Mouse (Mus musculus) heart, embryonic 14.5 days (tissue): ENCODE data around the gene Kansl2. TPM values are rescaled to one million over a fixed set of nuclear protein-coding genes. Genes with fewer than 3 reads are reported as not detected.

Experiments
- ATAC-seq: fragments of 200-750 bp; cut with Nextera tagmentation; 2 replicates; pipeline ENCODE4 v1.8.0; 2017; ENCODE audit warnings: low read depth, moderate TSS enrichment; ENCODE audit not compliant: insufficient number of reproducible peaks, insufficient read depth, low FRiP score
- H3K27ac ChIP-seq, 2 experiments: fragments of 200-500 bp in 1 of 2; fragments of 300-500 bp in 1 of 2; sonication (generic) in 1 of 2; replicated peaks in 1 of 2; 2 replicates each; pipeline ENCODE4 v1.5.1; 2012 to 2014; ENCODE audit warnings: low read depth in 2 of 2, low read length in 2 of 2, control low read depth in 1 of 2, mild to moderate bottlenecking in 1 of 2, mixed read lengths in 1 of 2; ENCODE audit not compliant: control insufficient read depth in 1 of 2, insufficient read depth in 1 of 2
- H3K27me3 ChIP-seq: fragments of 300-500 bp; sonication (generic); 2 replicates; pipeline ENCODE4 v1.6.1; 2014; ENCODE audit warnings: mild to moderate bottlenecking, low read length, control low read depth; ENCODE audit not compliant: control insufficient read depth, insufficient read depth
- H3K36me3 ChIP-seq: fragments of 300-500 bp; sonication (generic); 2 replicates; pipeline ENCODE4 v1.6.1; 2014; ENCODE audit warnings: mild to moderate bottlenecking, control low read depth, low read length, mixed read lengths; ENCODE audit not compliant: control insufficient read depth, insufficient read depth
- H3K4me1 ChIP-seq, 2 experiments: fragments of 200-500 bp in 1 of 2; fragments of 300-500 bp in 1 of 2; sonication (generic) in 1 of 2; 2 replicates each; pipeline ENCODE4 v1.6.1; 2012 to 2014; ENCODE audit warnings: low read length in 2 of 2, control low read depth in 1 of 2, mixed read lengths in 1 of 2; ENCODE audit not compliant: control insufficient read depth in 2 of 2, insufficient read depth in 2 of 2
- H3K4me2 ChIP-seq: fragments of 300-500 bp; sonication (generic); 2 replicates; pipeline ENCODE4 v1.6.1; 2014; ENCODE audit warnings: mild to moderate bottlenecking, low read length
- H3K4me3 ChIP-seq, 2 experiments: fragments of 200-500 bp in 1 of 2; fragments of 300-500 bp in 1 of 2; sonication (generic) in 1 of 2; 2 replicates each; pipeline ENCODE4 v1.5.1; 2012 to 2014; ENCODE audit warnings: low read length in 2 of 2, mild to moderate bottlenecking in 2 of 2, control low read depth in 1 of 2, low read depth in 1 of 2, moderate library complexity in 1 of 2; ENCODE audit not compliant: control insufficient read depth in 1 of 2, insufficient read depth in 1 of 2
- H3K9ac ChIP-seq: fragments of 300-500 bp; sonication (generic); 2 replicates; pipeline ENCODE4 v1.6.1; 2014; ENCODE audit warnings: mild to moderate bottlenecking, low read length
- H3K9me3 ChIP-seq: fragments of 300-500 bp; sonication (generic); 2 replicates; pipeline ENCODE4 v1.6.1; 2016; ENCODE audit warnings: low read length, control low read depth; ENCODE audit not compliant: control insufficient read depth
- WGBS: fragments of 180-500 bp; shearing (Covaris S2); extraction: QIAGEN DNeasy Blood & Tissue Kit; methylation state at CpG from one replicate; pipeline ENCODE4 v1.1.7; 2014; 5-methylcytosine and 5-hydroxymethylcytosine counted together
- polyA plus RNA-seq: library from polyadenylated mRNA; unstranded; fragments of >200 nt; fragmentation: Nextera tagmentation; extraction: Ambion mirVana; gene quantifications from 2 replicates; pipeline ENCODE4 v1.2.1, GENCODE M21; 2014

Kansl2 gene
- polyA plus RNA-seq, 1 experiment from 2014 or later, result 74.1 TPM

- Histone ChIP-seq H3K4me1 (peaks cover 5 to 13% of the 10 kb centered on the region in 2 experiments), H3K27ac (peak overlapping the region; percentile 43 to 99; a peak in 2 of 4 replicates), H3K9me3 (no peaks in the 10 kb centered on the region), H3K27me3 (no peaks in the 10 kb centered on the region), H3K9ac (peak overlapping the region; percentile 96), H3K4me2 (peak overlapping the region; percentile 94), H3K36me3 (peaks cover 42% of the 10 kb centered on the region), H3K4me3 (peak overlapping the region; percentile 81 to 87)
- under 1% methylated on average over 18 of the region's 18 CpGs for WGBS
- no peak for ATAC-seq
Observed at GRCm38 (mm10) chr15:98533035-98533531, 981 bp downstream of the Kansl2 start.

- peak overlapping the region; percentile 94 for H3K4me2 ChIP-seq
- ATAC-seq, result no peak
- WGBS, result 36% methylated on average over 5 of the region's 5 CpGs
- H3K9ac ChIP-seq, result peak overlapping the region; percentile 96
- no peaks in the 10 kb centered on the region for H3K27me3 ChIP-seq
- H3K9me3 ChIP-seq, result no peaks in the 10 kb centered on the region
- peak overlapping the region; percentile 81 to 87; a peak in 3 of 4 replicates for H3K4me3 ChIP-seq
- H3K4me1 ChIP-seq, result peaks cover 5 to 13% of the 10 kb centered on the region in 2 experiments
- H3K36me3 ChIP-seq, result peaks cover 47% of the 10 kb centered on the region
- H3K27ac ChIP-seq, result 0 out of 4 replicates have a peak overlapping the region, but pooled peaks of 1 of the 2 experiments have one; percentile 99
Observed at GRCm38 (mm10) chr15:98532281-98532680, 1.8 kb downstream of the Kansl2 start.

GRCm38 (mm10) chr15:98528066-98528563 is 5.9 kb downstream of the Kansl2 start:
- Histone ChIP-seq H3K9ac (no peak overlapping the region), H3K9me3 (no peaks in the 10 kb centered on the region), H3K4me2 (no peak overlapping the region), H3K36me3 (peaks cover 89% of the 10 kb centered on the region), H3K4me1 (peaks cover 5 to 9% of the 10 kb centered on the region in 2 experiments), H3K4me3 (no peak overlapping the region), H3K27me3 (no peaks in the 10 kb centered on the region), H3K27ac (no peak overlapping the region)
- ATAC-seq, result no peak
- 86% methylated on average over 5 of the region's 5 CpGs for WGBS

- H3K36me3 ChIP-seq, result peaks cover 98% of the 10 kb centered on the region
- no peaks in the 10 kb centered on the region for H3K9me3 ChIP-seq
- H3K27me3 ChIP-seq, result no peaks in the 10 kb centered on the region
- H3K4me3 ChIP-seq, result no peak overlapping the region
- no peak overlapping the region for H3K9ac ChIP-seq
- 90% methylated on average over 5 of the region's 5 CpGs for WGBS
- H3K27ac ChIP-seq, result no peak overlapping the region
- no peak overlapping the region for H3K4me2 ChIP-seq
- peaks cover under 1 to 2% of the 10 kb centered on the region in 2 experiments for H3K4me1 ChIP-seq
- ATAC-seq, result no peak
Observed at GRCm38 (mm10) chr15:98527056-98527771, 6.8 kb downstream of the Kansl2 start.

GRCm38 (mm10) chr15:98526057-98526456 is 8.0 kb downstream of the Kansl2 start:
- no peak overlapping the region for H3K4me3 ChIP-seq
- no peak overlapping the region for H3K4me2 ChIP-seq
- no peaks in the 10 kb centered on the region for H3K4me1 ChIP-seq
- H3K36me3 ChIP-seq, result peaks cover 100% of the 10 kb centered on the region
- ATAC-seq, result no peak
- no peaks in the 10 kb centered on the region for H3K9me3 ChIP-seq
- no peak overlapping the region for H3K9ac ChIP-seq
- no peaks in the 10 kb centered on the region for H3K27me3 ChIP-seq
- no peak overlapping the region for H3K27ac ChIP-seq
- WGBS, result 54% methylated on average over 5 of the region's 5 CpGs

GRCm38 (mm10) chr15:98521245-98521644 is 12.8 kb downstream of the Kansl2 start:
- ATAC-seq, result no peak
- H3K4me2 ChIP-seq, result no peak overlapping the region
- no peak overlapping the region for H3K27ac ChIP-seq
- no peaks in the 10 kb centered on the region for H3K9me3 ChIP-seq
- peaks cover 81% of the 10 kb centered on the region for H3K36me3 ChIP-seq
- no peak overlapping the region for H3K4me3 ChIP-seq
- H3K4me1 ChIP-seq, result no peaks in the 10 kb centered on the region
- H3K27me3 ChIP-seq, result no peaks in the 10 kb centered on the region
- H3K9ac ChIP-seq, result no peak overlapping the region
- WGBS, result 87% methylated on average over 3 of the region's 3 CpGs

- no peak for ATAC-seq
- H3K36me3 ChIP-seq, result peaks cover 46% of the 10 kb centered on the region
- WGBS, result 68% methylated on average over 16 of the region's 16 CpGs
- no peak overlapping the region for H3K9ac ChIP-seq
- H3K4me3 ChIP-seq, result no peak overlapping the region
- H3K27ac ChIP-seq, result no peak overlapping the region
- H3K4me1 ChIP-seq, result peaks cover 4 to 5% of the 10 kb centered on the region in 2 experiments
- H3K4me2 ChIP-seq, result no peak overlapping the region
- no peaks in the 10 kb centered on the region for H3K9me3 ChIP-seq
- H3K27me3 ChIP-seq, result no peaks in the 10 kb centered on the region
Observed at GRCm38 (mm10) chr15:98517380-98518355, 16.4 kb downstream of the Kansl2 start.
